Mouse (Mus musculus) kidney, embryonic 15.5 days (tissue): ENCODE results near the gene Kif3c. TPM values are rescaled to one million over a fixed set of nuclear protein-coding genes. Genes with fewer than 3 reads are reported as not detected.

Experiments used
- ATAC-seq: fragments of 200-750 bp; cut with Nextera tagmentation; replicated peaks from 2 replicates; pipeline ENCODE4 v1.8.0; 2017; ENCODE audit warnings: moderate TSS enrichment; ENCODE audit not compliant: low FRiP score
- H3K27ac ChIP-seq: fragments of 300-500 bp; sonication (generic); 2 replicates; pipeline ENCODE4 v1.5.1; 2015; ENCODE audit warnings: mild to moderate bottlenecking, inconsistent platforms
- H3K27me3 ChIP-seq: fragments of 300-500 bp; sonication (generic); 2 replicates; pipeline ENCODE4 v1.6.1; 2015; ENCODE audit warnings: inconsistent platforms
- H3K36me3 ChIP-seq: fragments of 300-500 bp; sonication (generic); 2 replicates; pipeline ENCODE4 v1.6.1; 2015; ENCODE audit warnings: inconsistent platforms
- H3K4me1 ChIP-seq: fragments of 300-500 bp; sonication (generic); 2 replicates; pipeline ENCODE4 v1.6.1; 2015; ENCODE audit warnings: inconsistent platforms
- H3K4me2 ChIP-seq: fragments of 300-500 bp; sonication (generic); 2 replicates; pipeline ENCODE4 v1.6.1; 2015; ENCODE audit warnings: moderate library complexity, mild to moderate bottlenecking, inconsistent platforms
- H3K4me3 ChIP-seq: fragments of 300-500 bp; sonication (generic); replicated peaks from 2 replicates; pipeline ENCODE4 v1.5.1; 2015; ENCODE audit warnings: mild to moderate bottlenecking, inconsistent platforms
- H3K9ac ChIP-seq: fragments of 300-500 bp; sonication (generic); 2 replicates; pipeline ENCODE4 v1.6.1; 2015; ENCODE audit warnings: mild to moderate bottlenecking, inconsistent platforms
- H3K9me3 ChIP-seq: fragments of 300-500 bp; sonication (generic); replicated peaks from 2 replicates; pipeline ENCODE4 v1.6.1; 2016; ENCODE audit warnings: inconsistent platforms
- WGBS: fragments of 180-500 bp; shearing (Covaris S2); methylation state at CpG from one replicate; pipeline ENCODE4 v1.1.7; 2015; ENCODE audit warnings: mixed read lengths; 5-methylcytosine and 5-hydroxymethylcytosine counted together
- polyA plus RNA-seq: library from polyadenylated mRNA; unstranded; fragments of >200 nt; fragmentation: Nextera tagmentation; extraction: Ambion mirVana; gene quantifications from 2 replicates; pipeline ENCODE4 v1.2.1, GENCODE M21; 2015

Kif3c gene
- polyA plus RNA-seq, 1 experiment from 2014 or later = 10.8 TPM

DNA sequence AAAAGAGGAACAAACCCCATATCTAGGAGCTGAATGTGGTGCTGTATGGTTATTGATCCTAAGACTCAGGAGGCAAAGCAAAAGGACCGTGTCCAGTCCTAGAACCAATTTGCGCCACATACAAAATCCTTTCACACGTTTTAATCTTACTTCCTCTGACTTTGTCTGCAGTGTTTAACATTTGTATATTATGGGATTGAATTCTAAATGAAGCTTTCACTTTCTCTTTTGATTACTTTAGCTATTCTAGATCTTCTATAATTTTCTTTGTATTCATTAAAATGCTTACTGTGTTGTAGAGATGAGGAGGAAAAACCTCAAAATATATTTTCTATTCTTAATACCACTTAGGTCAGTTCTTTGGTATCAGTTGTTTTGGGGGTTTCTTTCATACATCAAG lies 88.6 kb downstream of the Kif3c start:
- no peaks in the 10 kb centered on the region for H3K9me3 ChIP-seq
- H3K4me1 ChIP-seq = no peaks in the 10 kb centered on the region
- H3K36me3 ChIP-seq = peaks cover 59% of the 10 kb centered on the region
- H3K4me2 ChIP-seq = no peak overlapping the region
- H3K27me3 ChIP-seq = no peaks in the 10 kb centered on the region
- H3K4me3 ChIP-seq = no peak overlapping the region
- H3K27ac ChIP-seq = no peak overlapping the region
- 91% methylated on average over 3 of the region's 3 CpGs for WGBS
- no peak for ATAC-seq
- H3K9ac ChIP-seq = no peak overlapping the region

Other genes with a start within 250 kb of the Kif3c start
- gene Rab10, start 55.2 kb upstream of the Kif3c start, polyA plus RNA-seq = 75.5 and 75.7 TPM in 2 replicates
- 19.1 and 20.0 TPM in 2 replicates for gene Asxl2, start 61.7 kb downstream of the Kif3c start, polyA plus RNA-seq
- gene Dtnb, start 207.2 kb downstream of the Kif3c start, polyA plus RNA-seq = 41.3 and 47.2 TPM in 2 replicates